In genomic region chr11:101733596-101733995, GRCm38 (mm10) we compare ENCODE assay signal across 8 mouse cellular contexts. TPM values are rescaled to one million over a fixed set of nuclear protein-coding genes. Genes with fewer than 3 reads are reported as not detected.
DNase-seq lines count a peak whose midpoint lies in the region; ATAC-seq and TF ChIP-seq lines count a peak whose summit lies in the region.

No protein-coding gene starts in this region.

- H3K9me3 ChIP-seq in heart, embryonic 13.5 days = no peaks in the 10 kb centered on the region
- H3K9me3 ChIP-seq in ES-Bruce4 (replicated peaks; ENCODE audit: control insufficient read depth, insufficient read depth, low read length, poor library complexity, severe bottlenecking) = no peaks in the 10 kb centered on the region
- H3K9me3 ChIP-seq in forebrain, embryonic 16.5 days (ENCODE audit: control insufficient read depth, low read length) = no peaks in the 10 kb centered on the region

- peaks cover 21% of the 10 kb centered on the region for H3K79me2 ChIP-seq in macrophage (ENCODE audit: inconsistent target)

- no peak for TF ChIP-seq POLR2A in ES-Bruce4 (IDR thresholded peaks at IDR 0.05; ENCODE audit: insufficient read depth, low read length)

- peaks cover 44% of the 10 kb centered on the region for H3K36me3 ChIP-seq in heart, embryonic 13.5 days
- H3K36me3 ChIP-seq in ES-Bruce4 (ENCODE audit: control insufficient read depth, insufficient read depth, low read length, poor library complexity, severe bottlenecking) = peaks cover 33% of the 10 kb centered on the region
- peaks cover 23% of the 10 kb centered on the region for H3K36me3 ChIP-seq in forebrain, embryonic 16.5 days (ENCODE audit: control insufficient read depth, insufficient read depth)
- peaks cover 32% of the 10 kb centered on the region for H3K36me3 ChIP-seq in macrophage (ENCODE audit: inconsistent target)

- H3K4me2 ChIP-seq in heart, embryonic 13.5 days = peak overlapping the region; percentile 89
- H3K4me2 ChIP-seq in forebrain, embryonic 16.5 days (ENCODE audit: low read length) = peak overlapping the region; percentile 77

- H3K4me1 ChIP-seq in heart, embryonic 13.5 days = peaks cover 15% of the 10 kb centered on the region
- no peaks in the 10 kb centered on the region for H3K4me1 ChIP-seq in ES-Bruce4 (ENCODE audit: control insufficient read depth, insufficient read depth, low read length)
- H3K4me1 ChIP-seq in forebrain, embryonic 16.5 days (replicated peaks; ENCODE audit: control insufficient read depth, insufficient read depth, low read length) = peaks cover 10% of the 10 kb centered on the region

- DNase-seq in heart, adult 8-10 months (ENCODE audit: low spot score) = no peak
- DNase-seq in cerebellum, postnatal 14 days = no peak
- no peak for DNase-seq in layer of hippocampus, postnatal 14 days (ENCODE audit: low spot score in 2 of 2)

- no peak for ATAC-seq in heart, embryonic 13.5 days (ENCODE audit: extremely low read depth, insufficient number of reproducible peaks, low FRiP score, low TSS enrichment)
- ATAC-seq in forebrain, embryonic 16.5 days = no peak
- ATAC-seq in megakaryocyte-erythroid progenitor cell, adult 5-6 weeks (replicated peaks; ENCODE audit: low FRiP score, low TSS enrichment, poor library complexity, severe bottlenecking) = no peak

- peak overlapping the region; percentile 82 for H3K4me3 ChIP-seq in heart, embryonic 13.5 days
- H3K4me3 ChIP-seq in ES-Bruce4 (ENCODE audit: low read depth, low read length) (peak overlapping the region; percentile 94), macrophage (ENCODE audit: inconsistent target) (peak overlapping the region; percentile 98)
- H3K4me3 ChIP-seq in forebrain, embryonic 16.5 days (replicated peaks; ENCODE audit: low read length) = peak overlapping the region; percentile 67

- no peak for TF ChIP-seq CTCF in ES-Bruce4 (IDR thresholded peaks at IDR 0.05; ENCODE audit: low read depth, low read length)

- no peak for TF ChIP-seq EP300 in ES-Bruce4 (IDR thresholded peaks at IDR 0.05; ENCODE audit: insufficient read depth, low read depth, low read length)

- H3K27me3 ChIP-seq in heart, embryonic 13.5 days (replicated peaks) = no peaks in the 10 kb centered on the region
- no peaks in the 10 kb centered on the region for H3K27me3 ChIP-seq in ES-Bruce4 (ENCODE audit: control insufficient read depth, insufficient read depth, low read length, poor library complexity, severe bottlenecking)
- no peaks in the 10 kb centered on the region for H3K27me3 ChIP-seq in forebrain, embryonic 16.5 days (replicated peaks; ENCODE audit: control insufficient read depth, insufficient read depth, low read length)

- H3K27ac ChIP-seq in heart, embryonic 13.5 days (replicated peaks) = no peak overlapping the region
- no peak overlapping the region for H3K27ac ChIP-seq in ES-Bruce4 (ENCODE audit: insufficient read depth, low read length)
- no peak overlapping the region for H3K27ac ChIP-seq in forebrain, embryonic 16.5 days (ENCODE audit: low read length)
- H3K27ac ChIP-seq in macrophage = peak overlapping the region; percentile 68

- peak overlapping the region; percentile 91 for H3K9ac ChIP-seq in heart, embryonic 13.5 days
- peak overlapping the region; percentile 75 for H3K9ac ChIP-seq in ES-Bruce4 (ENCODE audit: low read depth, poor library complexity, severe bottlenecking)
- peak overlapping the region; percentile 67 for H3K9ac ChIP-seq in forebrain, embryonic 16.5 days (replicated peaks; ENCODE audit: low read depth, low read length)

- WGBS in heart, embryonic 13.5 days = 24% methylated on average over 9 of the region's 9 CpGs
- WGBS in forebrain, embryonic 16.5 days = 36% methylated on average over 9 of the region's 9 CpGs
- 31% methylated on average over 8 of the region's 9 CpGs for WGBS in macrophage (ENCODE audit: missing documents)

RNA-seq across cellular contexts. Expression of gene Dhx8, which starts 0.9 kb away (rescaled TPM):
- polyA plus RNA-seq in heart, embryonic 13.5 days (2015; fragmentation: Nextera tagmentation; extraction: Ambion mirVana) = 18.8 and 20.1 TPM in 2 replicates
- total RNA-seq in heart, adult 8-10 months (2022) = 10 to 100 TPM; 13.6 to 15.8 (median 14.6) TPM
- 37.6 and 38.9 TPM in 2 replicates for polyA plus RNA-seq in ES-Bruce4 (2011; ENCODE audit: insufficient read depth, insufficient read length, low read depth, missing spikeins)
- polyA plus RNA-seq in forebrain, embryonic 16.5 days (2015; fragmentation: Nextera tagmentation; extraction: Ambion mirVana) = 39.9 and 41.9 TPM in 2 replicates
- 10 to 100 TPM; 19.7 to 87.1 (median 59.6) TPM for total RNA-seq in macrophage (2018; cell fraction: chromatin; rRNA removed)
- 10 to 100 TPM; 14.7 to 34.8 (median 27.9) TPM for total RNA-seq in macrophage (2018; cell fraction: cytosol; rRNA removed)
- total RNA-seq in macrophage (2018; cell fraction: nucleus; rRNA removed) = 10 to 100 TPM; 21.2 to 54.8 (median 34.3) TPM
- 21.4 to 28.8 TPM (median 28.5 TPM) in 3 replicates for polyA plus RNA-seq in macrophage (2018)
- total RNA-seq in layer of hippocampus, postnatal 14 days (2021) = 10 to 100 TPM; 32.4 to 34.2 TPM
- 31.5 and 41.1 TPM in 2 replicates for total RNA-seq in megakaryocyte-erythroid progenitor cell, adult 5-6 weeks (2014; fragmentation: Nextera tagmentation)
- total RNA-seq in megakaryocyte-erythroid progenitor cell, adult 5-6 weeks (2017) = 26.8 and 49.1 TPM in 2 replicates

RNA-seq across cellular contexts. Expression of gene Etv4, which starts 51.6 kb away (rescaled TPM):
- polyA plus RNA-seq in heart, embryonic 13.5 days (2015; fragmentation: Nextera tagmentation; extraction: Ambion mirVana) = 8.2 and 9.5 TPM in 2 replicates
- total RNA-seq in heart, adult 8-10 months (2022) = under 1 TPM in 2 of 4 experiments, not detected in 2; 0.68 to 0.86 TPM
- polyA plus RNA-seq in ES-Bruce4 (2011; ENCODE audit: insufficient read depth, insufficient read length, low read depth, missing spikeins) = 28.9 and 30.3 TPM in 2 replicates
- polyA plus RNA-seq in forebrain, embryonic 16.5 days (2015; fragmentation: Nextera tagmentation; extraction: Ambion mirVana) = 6.8 and 7.3 TPM in 2 replicates
- total RNA-seq in macrophage (2018; cell fraction: chromatin; rRNA removed) = under 1 TPM in 1 of 26 experiments, not detected in 25; 0.35 TPM
- total RNA-seq in macrophage (2018; cell fraction: cytosol; rRNA removed) = not detected
- total RNA-seq in macrophage (2018; cell fraction: nucleus; rRNA removed) = not detected
- polyA plus RNA-seq in macrophage (2018) = 0.10 TPM in 1 of 3 replicates, not detected in the others
- 10 to 100 TPM; 19.3 to 22.1 TPM for total RNA-seq in layer of hippocampus, postnatal 14 days (2021)
- total RNA-seq in megakaryocyte-erythroid progenitor cell, adult 5-6 weeks (2014; fragmentation: Nextera tagmentation) = not detected in 2 replicates
- not detected in 2 replicates for total RNA-seq in megakaryocyte-erythroid progenitor cell, adult 5-6 weeks (2017)
